Mouse (Mus musculus) cerebellum, postnatal 14 days (tissue): ENCODE data around the gene Arhgef10l.
"Not testable (repeated sequence)": the region's sequence is repeated elsewhere in the genome, so short reads cannot be mapped to it uniquely, and the experiment has no call there.

Experiments used
- DNase-seq, 2 experiments: peaks; one replicate each; pipeline ENCODE4 v3.0.0; 2021; ENCODE audit warnings: mixed read lengths in 2 of 2

Gene Arhgef10l

GRCm38 (mm10) chr4:140567911-140568480 is 97.8 kb downstream of the Arhgef10l start:
- DNase-seq, result peak; percentile 49 to 57

GRCm38 (mm10) chr4:140566785-140567184 is 99.0 kb downstream of the Arhgef10l start:
- DNase-seq, result no peak

- not testable (repeated sequence) for DNase-seq
Observed at GRCm38 (mm10) chr4:140564459-140564858, 101.4 kb downstream of the Arhgef10l start.

GRCm38 (mm10) chr4:140562461-140563178 is 103.2 kb downstream of the Arhgef10l start:
- peak; percentile 81 to 86 for DNase-seq

- peak in 1 of 2 experiments; percentile 59 for DNase-seq
Observed at GRCm38 (mm10) chr4:140561744-140562143, 104.1 kb downstream of the Arhgef10l start.

GRCm38 (mm10) chr4:140559862-140560261 is 106.0 kb downstream of the Arhgef10l start:
- no peak for DNase-seq

GRCm38 (mm10) chr4:140558193-140558592 is 107.6 kb downstream of the Arhgef10l start:
- DNase-seq, result no peak

- no peak for DNase-seq
Observed at GRCm38 (mm10) chr4:140556561-140556960, 109.3 kb downstream of the Arhgef10l start.

GRCm38 (mm10) chr4:140555273-140555672 is 110.5 kb downstream of the Arhgef10l start:
- peak; percentile 86 to 89 for DNase-seq

GRCm38 (mm10) chr4:140554552-140554951 is 111.3 kb downstream of the Arhgef10l start:
- no peak for DNase-seq

GRCm38 (mm10) chr4:140551766-140552165 is 114.0 kb downstream of the Arhgef10l start:
- DNase-seq, result no peak

GRCm38 (mm10) chr4:140550670-140551069 is 115.1 kb downstream of the Arhgef10l start:
- DNase-seq, result peak in 1 of 2 experiments; percentile 67

- peak; percentile 56 to 72 for DNase-seq
Observed at GRCm38 (mm10) chr4:140549975-140550374, 115.8 kb downstream of the Arhgef10l start.

- peak; percentile 91 to 97 for DNase-seq
Observed at GRCm38 (mm10) chr4:140547488-140547887, 118.3 kb downstream of the Arhgef10l start.

GRCm38 (mm10) chr4:140539125-140539524 is 126.7 kb downstream of the Arhgef10l start:
- DNase-seq, result peak; percentile 94 to 95

GRCm38 (mm10) chr4:140537561-140538021 is 128.2 kb downstream of the Arhgef10l start:
- no peak for DNase-seq

GRCm38 (mm10) chr4:140535323-140535722 is 130.5 kb downstream of the Arhgef10l start:
- no peak for DNase-seq

GRCm38 (mm10) chr4:140532270-140532669 is 133.5 kb downstream of the Arhgef10l start:
- no peak for DNase-seq

GRCm38 (mm10) chr4:140531024-140531423 is 134.8 kb downstream of the Arhgef10l start:
- no peak for DNase-seq

- DNase-seq, result no peak
Observed at GRCm38 (mm10) chr4:140529735-140530134, 136.1 kb downstream of the Arhgef10l start.

- peak in 1 of 2 experiments; percentile 41 for DNase-seq
Observed at GRCm38 (mm10) chr4:140528443-140528842, 137.4 kb downstream of the Arhgef10l start.

- no peak for DNase-seq
Observed at GRCm38 (mm10) chr4:140525674-140526177, 140.1 kb downstream of the Arhgef10l start.

- no peak for DNase-seq
Observed at GRCm38 (mm10) chr4:140524927-140525326, 140.9 kb downstream of the Arhgef10l start.

- DNase-seq, result no peak
Observed at GRCm38 (mm10) chr4:140522873-140523272, 142.9 kb downstream of the Arhgef10l start.
